Mouse (Mus musculus) limb, embryonic 15.5 days (tissue): ENCODE results near the gene Mgat4b. TPM values are rescaled to one million over a fixed set of nuclear protein-coding genes. Genes with fewer than 3 reads are reported as not detected.

Source experiments
- ATAC-seq: fragments of 200-750 bp; cut with Nextera tagmentation; 2 replicates; pipeline ENCODE4 v1.8.0; 2017; ENCODE audit warnings: low read depth, moderate TSS enrichment; ENCODE audit not compliant: insufficient number of reproducible peaks, low FRiP score, low TSS enrichment
- H3K27ac ChIP-seq: fragments of 300-500 bp; sonication (generic); 2 replicates; pipeline ENCODE4 v1.5.1; 2015; ENCODE audit warnings: moderate library complexity, mild to moderate bottlenecking, inconsistent platforms
- H3K27me3 ChIP-seq: fragments of 300-500 bp; sonication (generic); 2 replicates; pipeline ENCODE4 v1.6.1; 2015; ENCODE audit warnings: inconsistent platforms
- H3K36me3 ChIP-seq: fragments of 300-500 bp; sonication (generic); 2 replicates; pipeline ENCODE4 v1.6.1; 2015; ENCODE audit warnings: inconsistent platforms
- H3K4me1 ChIP-seq: fragments of 300-500 bp; sonication (generic); 2 replicates; pipeline ENCODE4 v1.6.1; 2015; ENCODE audit warnings: inconsistent platforms
- H3K4me2 ChIP-seq: fragments of 300-500 bp; sonication (generic); 2 replicates; pipeline ENCODE4 v1.6.1; 2015; ENCODE audit warnings: mild to moderate bottlenecking, inconsistent platforms
- H3K4me3 ChIP-seq: fragments of 300-500 bp; sonication (generic); 2 replicates; pipeline ENCODE4 v1.5.1; 2015; ENCODE audit warnings: mild to moderate bottlenecking, inconsistent platforms
- H3K9ac ChIP-seq: fragments of 300-500 bp; sonication (generic); 2 replicates; pipeline ENCODE4 v1.6.1; 2015; ENCODE audit warnings: inconsistent platforms
- H3K9me3 ChIP-seq: fragments of 300-500 bp; sonication (generic); 2 replicates; pipeline ENCODE4 v1.6.1; 2016; ENCODE audit warnings: inconsistent platforms
- WGBS: fragments of 180-500 bp; shearing (Covaris S2); methylation state at CpG from one replicate; pipeline ENCODE4 v1.1.7; 2015; 5-methylcytosine and 5-hydroxymethylcytosine counted together
- polyA plus RNA-seq: library from polyadenylated mRNA; unstranded; fragments of >200 nt; fragmentation: Nextera tagmentation; extraction: Ambion mirVana; gene quantifications from 2 replicates; pipeline ENCODE4 v1.2.1, GENCODE M21; 2015

Gene Mgat4b
- polyA plus RNA-seq, 1 experiment from 2014 or later, result 16.0 TPM

GRCm38 (mm10) chr11:50265931-50266330 lies 55.2 kb downstream of the Mgat4b start:
- H3K9ac ChIP-seq, result no peak overlapping the region
- H3K27ac ChIP-seq, result no peak overlapping the region
- no peak overlapping the region for H3K4me2 ChIP-seq
- 74% methylated on average over 8 of the region's 8 CpGs for WGBS
- H3K4me1 ChIP-seq, result no peaks in the 10 kb centered on the region
- H3K4me3 ChIP-seq, result no peak overlapping the region
- no peaks in the 10 kb centered on the region for H3K9me3 ChIP-seq
- peaks cover 54% of the 10 kb centered on the region for H3K36me3 ChIP-seq
- ATAC-seq, result no peak
- no peaks in the 10 kb centered on the region for H3K27me3 ChIP-seq

- no peak overlapping the region for H3K27ac ChIP-seq
- ATAC-seq, result no peak
- H3K9me3 ChIP-seq, result no peaks in the 10 kb centered on the region
- peaks cover 4% of the 10 kb centered on the region; the same call in 1 of the 2 replicates for H3K4me1 ChIP-seq
- peaks cover 45% of the 10 kb centered on the region for H3K36me3 ChIP-seq
- H3K4me3 ChIP-seq, result no peak overlapping the region
- WGBS, result 88% methylated on average over 3 of the region's 3 CpGs
- H3K27me3 ChIP-seq, result no peaks in the 10 kb centered on the region
- H3K4me2 ChIP-seq, result no peak overlapping the region
- H3K9ac ChIP-seq, result no peak overlapping the region
These were observed 56.3 kb downstream of the Mgat4b start for GRCm38 (mm10) chr11:50266997-50267396.

GRCm38 (mm10) chr11:50269163-50269562 lies 58.5 kb downstream of the Mgat4b start:
- no peak overlapping the region for H3K27ac ChIP-seq
- H3K9me3 ChIP-seq, result no peaks in the 10 kb centered on the region
- peaks cover 6% of the 10 kb centered on the region; the same call in 1 of the 2 replicates for H3K4me1 ChIP-seq
- WGBS, result 90% methylated on average over 2 of the region's 2 CpGs
- no peak for ATAC-seq
- no peaks in the 10 kb centered on the region for H3K27me3 ChIP-seq
- no peak overlapping the region for H3K4me2 ChIP-seq
- H3K36me3 ChIP-seq, result peaks cover 28% of the 10 kb centered on the region
- no peak overlapping the region for H3K9ac ChIP-seq
- no peak overlapping the region for H3K4me3 ChIP-seq

GRCm38 (mm10) chr11:50269885-50270284 lies 59.2 kb downstream of the Mgat4b start:
- Histone ChIP-seq H3K4me2 (no peak overlapping the region), H3K27ac (no peak overlapping the region), H3K4me1 (peaks cover 6% of the 10 kb centered on the region; the same call in 1 of the 2 replicates), H3K4me3 (no peak overlapping the region), H3K9me3 (no peaks in the 10 kb centered on the region), H3K36me3 (peaks cover 21% of the 10 kb centered on the region), H3K9ac (no peak overlapping the region), H3K27me3 (no peaks in the 10 kb centered on the region)
- ATAC-seq, result no peak
- 95% methylated on average over 1 of the region's 1 CpGs for WGBS

DNA sequence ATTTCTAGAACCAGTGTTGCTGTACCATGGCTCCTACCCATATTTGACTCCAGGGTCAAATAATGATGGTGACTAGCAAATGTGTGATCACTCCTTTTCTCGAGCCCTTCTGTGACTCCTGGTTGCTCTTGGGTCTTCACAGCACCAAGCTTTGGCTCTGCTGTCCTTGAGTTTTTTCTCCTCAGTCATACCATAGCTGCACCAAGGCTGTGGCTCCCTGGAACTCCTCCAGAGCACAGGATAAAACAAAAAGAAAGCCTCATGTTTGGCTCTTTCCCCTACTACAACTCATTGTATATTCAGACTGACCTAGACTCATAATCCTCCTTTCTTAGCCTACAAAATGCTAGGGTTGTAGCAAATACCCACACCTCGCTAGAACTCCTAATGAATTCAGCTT lies 62.1 kb downstream of the Mgat4b start:
- Histone ChIP-seq H3K36me3 (no peaks in the 10 kb centered on the region), H3K4me2 (no peak overlapping the region), H3K27ac (no peak overlapping the region), H3K4me3 (no peak overlapping the region), H3K9ac (no peak overlapping the region), H3K27me3 (no peaks in the 10 kb centered on the region), H3K4me1 (peaks cover 16% of the 10 kb centered on the region), H3K9me3 (no peaks in the 10 kb centered on the region)
- 90% methylated on average over 2 of the region's 2 CpGs for WGBS
- no peak for ATAC-seq

- Histone ChIP-seq H3K27me3 (no peaks in the 10 kb centered on the region), H3K4me1 (peaks cover 16% of the 10 kb centered on the region), H3K4me2 (no peak overlapping the region), H3K9me3 (no peaks in the 10 kb centered on the region), H3K9ac (no peak overlapping the region), H3K36me3 (no peaks in the 10 kb centered on the region), H3K27ac (0 out of 2 replicates have a peak overlapping the region, but pooled peaks have one; percentile 13), H3K4me3 (no peak overlapping the region)
- WGBS, result 94% methylated on average over 2 of the region's 2 CpGs
- ATAC-seq, result no peak
These were observed 64.4 kb downstream of the Mgat4b start for GRCm38 (mm10) chr11:50275077-50275476.

DNA sequence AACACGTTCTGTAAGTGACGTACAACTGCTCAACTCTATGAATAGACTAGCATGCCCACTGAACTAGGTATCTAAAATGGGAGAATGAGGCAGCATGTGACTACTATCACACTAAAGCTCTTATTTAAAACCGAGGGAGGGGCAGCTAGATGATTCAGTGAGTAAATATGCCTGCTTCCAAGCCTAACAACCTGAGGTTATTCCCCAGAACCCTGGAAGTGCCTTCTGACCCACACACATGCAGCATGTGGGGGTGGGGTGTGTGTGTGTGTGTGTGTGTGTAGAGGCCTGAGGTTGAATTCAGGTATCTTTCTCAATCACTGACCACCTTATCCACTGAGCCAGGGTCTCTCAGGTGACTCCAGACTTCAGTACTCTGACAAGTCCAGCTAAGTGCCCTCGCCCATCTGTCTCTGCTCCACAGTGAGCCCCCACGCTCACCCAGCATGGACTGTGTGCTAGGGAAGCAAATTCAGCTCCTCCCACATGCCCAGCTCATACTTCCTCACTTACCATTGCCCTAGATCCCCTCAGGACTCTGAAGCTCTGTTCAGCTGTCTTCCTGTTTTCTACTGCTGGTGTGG lies 65.0 kb downstream of the Mgat4b start:
- H3K27ac ChIP-seq, result peak overlapping the region; percentile 13; the same call in 1 of the 2 replicates
- 81% methylated on average over 5 of the region's 5 CpGs for WGBS
- H3K4me2 ChIP-seq, result no peak overlapping the region
- no peak overlapping the region for H3K4me3 ChIP-seq
- H3K9ac ChIP-seq, result no peak overlapping the region
- H3K27me3 ChIP-seq, result no peaks in the 10 kb centered on the region
- H3K4me1 ChIP-seq, result peaks cover 16% of the 10 kb centered on the region
- peak; percentile 33; the same call in 1 of the 2 replicates for ATAC-seq
- H3K9me3 ChIP-seq, result no peaks in the 10 kb centered on the region
- peaks cover 2% of the 10 kb centered on the region for H3K36me3 ChIP-seq

DNA sequence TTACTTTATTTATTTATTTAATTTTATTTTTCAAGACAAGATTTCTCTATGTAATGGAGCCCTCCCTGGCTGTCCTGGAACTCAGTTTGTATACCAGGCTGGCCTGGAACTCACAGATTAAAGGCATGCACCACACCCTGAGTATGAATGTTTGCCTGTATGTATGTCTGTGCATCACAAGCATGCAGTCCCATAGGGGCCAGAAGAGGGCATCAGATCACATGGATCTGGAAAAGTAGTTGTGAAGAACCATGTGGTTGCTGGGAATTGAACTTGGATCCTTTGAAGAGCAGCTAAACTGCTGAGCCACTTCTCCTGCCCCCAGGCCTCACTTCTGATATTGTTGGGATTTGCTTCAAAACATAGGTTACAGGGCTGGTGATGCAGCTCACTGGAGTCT lies 66.3 kb downstream of the Mgat4b start:
- H3K27ac ChIP-seq, result no peak overlapping the region
- no peak for ATAC-seq

GRCm38 (mm10) chr11:50277706-50278105 lies 67.0 kb downstream of the Mgat4b start:
- Histone ChIP-seq H3K4me2 (no peak overlapping the region), H3K36me3 (peaks cover 9% of the 10 kb centered on the region), H3K27me3 (no peaks in the 10 kb centered on the region), H3K4me3 (no peak overlapping the region), H3K4me1 (peaks cover 10% of the 10 kb centered on the region; the same call in 1 of the 2 replicates), H3K9ac (no peak overlapping the region), H3K9me3 (no peaks in the 10 kb centered on the region), H3K27ac (no peak overlapping the region)
- ATAC-seq, result no peak
- 88% methylated on average over 6 of the region's 6 CpGs for WGBS

More for the DNA sequence above, 66.3 kb downstream of the Mgat4b start:
- no peaks in the 10 kb centered on the region for H3K9me3 ChIP-seq
- peaks cover 9% of the 10 kb centered on the region for H3K36me3 ChIP-seq
- no peaks in the 10 kb centered on the region for H3K27me3 ChIP-seq
- no peak overlapping the region for H3K9ac ChIP-seq
- no peak overlapping the region for H3K4me2 ChIP-seq
- peaks cover 12% of the 10 kb centered on the region; the same call in 1 of the 2 replicates for H3K4me1 ChIP-seq
- no peak overlapping the region for H3K4me3 ChIP-seq

DNA sequence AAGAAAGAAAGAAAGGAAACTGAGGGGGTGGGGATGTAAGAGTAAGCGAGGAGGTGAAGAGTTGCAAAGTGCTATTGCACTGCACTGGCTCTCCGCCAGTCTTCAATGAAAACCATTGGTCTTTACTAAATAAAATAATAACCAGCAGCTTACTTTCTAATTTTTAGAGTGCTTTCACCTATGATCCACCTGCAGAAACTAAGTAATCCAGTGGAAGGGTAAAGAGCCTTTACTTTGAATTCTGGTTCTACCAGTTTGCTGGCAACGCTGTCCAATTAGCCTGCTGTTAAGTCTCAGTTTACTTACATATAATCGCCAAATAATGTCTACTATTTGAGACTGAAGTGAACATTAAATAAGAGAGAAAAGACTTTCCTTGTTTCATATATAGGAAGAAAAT lies 68.3 kb downstream of the Mgat4b start:
- no peak for ATAC-seq
- 77% methylated on average over 4 of the region's 4 CpGs for WGBS

GRCm38 (mm10) chr11:50280053-50280452 lies 69.4 kb downstream of the Mgat4b start:
- Histone ChIP-seq H3K9ac (no peak overlapping the region), H3K9me3 (no peaks in the 10 kb centered on the region), H3K36me3 (peaks cover 9% of the 10 kb centered on the region), H3K4me2 (no peak overlapping the region), H3K4me1 (peaks cover 10% of the 10 kb centered on the region; the same call in 1 of the 2 replicates), H3K4me3 (no peak overlapping the region), H3K27me3 (no peaks in the 10 kb centered on the region), H3K27ac (no peak overlapping the region)
- WGBS, result 90% methylated on average over 1 of the region's 1 CpGs
- ATAC-seq, result no peak

More for the DNA sequence above, 68.3 kb downstream of the Mgat4b start:
- Histone ChIP-seq H3K9me3 (no peaks in the 10 kb centered on the region), H3K36me3 (peaks cover 9% of the 10 kb centered on the region), H3K9ac (no peak overlapping the region), H3K4me1 (peaks cover 10% of the 10 kb centered on the region; the same call in 1 of the 2 replicates), H3K27ac (no peak overlapping the region), H3K4me2 (no peak overlapping the region), H3K27me3 (no peaks in the 10 kb centered on the region), H3K4me3 (no peak overlapping the region)
